Mouse (Mus musculus) heart, postnatal 0 days (tissue): ENCODE results near the gene Ribc2.

Source experiments
- CTCF ChIP-seq: IDR thresholded peaks from 2 replicates; pipeline ENCODE4 v1.5.1; 2016; ENCODE audit warnings: antibody characterized with exemption, control low read depth, low read depth
- EP300 ChIP-seq: IDR thresholded peaks from 2 replicates; pipeline ENCODE4 v1.6.1; 2016; ENCODE audit warnings: antibody characterized with exemption, low read depth

DNA sequence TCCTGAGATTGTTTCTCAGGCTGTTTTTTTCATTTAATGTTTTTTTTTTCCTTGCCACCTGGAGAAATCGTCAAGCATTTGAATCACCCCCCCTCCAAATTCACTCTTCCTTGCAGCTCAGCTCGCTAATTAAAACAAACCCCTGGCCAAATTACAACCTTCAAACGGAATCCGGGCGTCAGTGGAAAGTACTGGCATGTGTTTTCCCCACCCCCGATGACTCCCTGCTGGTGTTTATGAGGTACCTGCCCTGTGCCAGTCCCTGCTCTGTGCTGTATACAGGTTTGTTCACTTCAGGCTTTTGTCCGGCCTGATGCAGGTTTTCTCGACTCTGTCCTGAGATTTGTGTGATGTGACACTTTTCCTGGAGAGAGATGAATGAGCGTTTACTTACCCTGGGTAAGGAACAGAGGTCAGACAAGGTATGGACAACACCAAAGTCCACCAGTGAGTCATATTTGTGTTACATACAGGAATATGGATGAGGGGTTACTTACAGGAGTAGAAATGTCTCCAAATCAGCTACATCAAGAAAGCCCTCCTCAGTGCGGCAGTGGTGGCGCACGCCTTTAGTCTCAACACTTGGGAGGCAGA lies 35.3 kb downstream of the Ribc2 start:
- no peak for TF ChIP-seq CTCF
- no peak for TF ChIP-seq EP300
